Mouse (Mus musculus): ENCODE data around the gene Cdc20.
A peak's percentile ranks its signal among the peaks of the same experiment; 100 is the strongest.

The Cdc20 gene

DNA sequence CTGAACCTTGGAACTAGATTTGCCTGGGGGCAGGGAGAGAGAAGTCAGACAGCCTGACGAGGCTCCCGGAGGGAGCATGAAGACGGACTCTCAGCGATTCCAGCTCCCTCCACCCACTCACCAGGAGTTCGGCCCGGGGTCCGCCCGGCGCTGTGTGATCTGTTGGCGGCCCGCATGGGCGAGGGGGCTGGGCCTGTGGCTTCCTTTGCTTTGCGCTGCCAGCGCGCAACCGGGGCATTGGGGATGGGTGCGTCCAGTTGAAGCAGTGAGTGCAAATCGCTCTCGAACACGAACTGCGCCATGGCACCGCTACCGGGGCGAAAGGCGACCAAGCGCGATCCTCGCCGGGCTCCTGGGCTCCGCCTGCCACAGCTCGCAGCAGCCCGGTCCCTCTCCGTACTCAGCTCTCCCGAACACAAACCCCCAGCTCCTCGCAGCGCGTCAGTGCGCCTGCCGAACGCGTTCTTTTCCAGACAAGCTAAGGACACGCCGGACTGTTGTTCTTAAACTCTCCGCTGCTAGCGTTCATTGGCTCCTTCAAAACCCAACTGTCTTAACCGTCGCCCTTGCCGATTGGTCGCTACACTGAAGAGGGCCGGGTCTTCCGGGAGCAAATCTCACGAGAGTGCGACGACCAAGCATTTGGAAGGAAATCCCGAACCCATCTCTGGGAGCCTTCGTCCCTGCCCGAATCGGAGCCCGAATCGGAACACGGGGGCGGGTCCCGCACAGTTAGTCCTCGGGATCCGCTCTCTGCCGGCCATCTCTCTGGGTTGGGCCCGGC, at the start of gene Cdc20:
Cdc20 (minus strand) TSS at position 533 of the 784 bp plus-strand sequence.
- DNase-seq, result peak; percentile 90

DNA sequence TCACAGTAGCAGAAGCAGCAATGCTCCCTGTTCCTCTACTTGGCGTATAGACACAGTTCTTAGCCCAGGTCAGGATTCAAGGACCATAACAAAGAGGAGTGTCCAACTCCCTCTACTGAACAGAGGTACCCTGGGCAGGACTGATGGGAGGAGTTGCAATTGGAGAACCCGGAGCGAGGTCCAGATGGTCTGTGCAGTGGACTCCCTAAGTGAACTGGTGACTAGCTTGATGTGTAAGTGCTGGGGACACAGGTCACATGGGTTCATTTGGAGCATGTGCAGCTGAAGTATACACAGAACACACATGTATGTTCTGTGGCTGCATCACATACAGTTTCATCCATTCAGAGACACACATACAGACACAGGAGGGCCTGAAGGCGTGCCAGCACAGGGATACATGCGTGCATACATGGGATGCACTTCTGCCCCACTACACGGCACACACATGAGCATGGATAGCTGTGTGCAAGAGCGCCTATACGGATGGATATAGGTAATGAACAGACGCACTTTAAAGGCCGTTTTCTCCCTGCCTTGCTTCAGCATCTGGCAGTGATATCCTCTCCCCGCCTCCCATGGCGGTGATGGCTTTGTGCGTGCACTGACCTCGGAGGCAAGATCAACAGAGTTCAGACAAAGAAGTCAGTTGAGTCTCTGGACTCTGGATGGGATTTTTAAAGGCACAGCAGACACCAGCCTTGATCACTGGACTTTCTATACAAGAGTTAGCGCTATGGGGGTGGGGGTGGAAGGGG, 39.8 kb upstream of the Cdc20 start:
- no peak for DNase-seq

DNA sequence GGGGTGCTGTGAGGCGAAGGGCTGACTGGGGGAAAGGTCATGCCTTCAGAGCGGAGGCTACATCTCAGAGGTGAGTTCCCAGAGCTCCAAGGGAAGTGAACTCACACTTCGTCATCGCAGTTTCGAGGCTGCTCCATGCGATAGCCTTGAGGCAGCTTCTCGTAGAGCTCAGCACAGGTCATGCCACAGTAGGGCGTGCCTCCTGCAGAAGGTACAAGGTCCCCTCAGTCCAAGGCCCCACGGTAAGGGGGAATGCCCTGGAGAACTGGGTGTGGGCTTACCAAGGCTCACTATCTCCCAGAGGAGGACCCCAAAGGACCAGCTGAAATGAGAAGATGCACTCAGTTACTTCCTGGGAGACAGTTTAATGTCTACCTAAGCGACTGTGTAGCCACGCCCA, 35.5 kb upstream of the Cdc20 start:
- peak; percentile 14 for DNase-seq

DNA sequence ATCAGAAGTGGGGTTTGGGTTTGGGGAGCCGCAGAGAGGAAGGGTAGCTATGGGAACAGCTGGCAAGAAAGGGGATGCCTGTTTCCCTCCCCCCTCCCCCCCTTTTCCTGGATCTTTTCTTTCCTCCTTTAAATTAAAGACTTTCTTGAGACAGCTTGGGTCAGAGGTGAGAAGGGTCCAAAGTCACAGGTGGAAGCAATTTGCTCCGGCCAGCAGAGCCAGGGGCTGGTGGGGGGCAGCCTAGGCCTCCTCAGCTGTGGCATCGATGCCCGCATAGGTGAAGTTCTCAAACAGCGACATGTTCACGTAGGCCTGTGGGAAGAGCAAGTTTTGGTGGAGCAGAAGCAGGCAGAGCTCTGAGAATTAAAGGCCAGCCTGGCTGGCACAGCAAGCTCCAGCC, 34.1 kb upstream of the Cdc20 start:
- DNase-seq, result no peak

DNA sequence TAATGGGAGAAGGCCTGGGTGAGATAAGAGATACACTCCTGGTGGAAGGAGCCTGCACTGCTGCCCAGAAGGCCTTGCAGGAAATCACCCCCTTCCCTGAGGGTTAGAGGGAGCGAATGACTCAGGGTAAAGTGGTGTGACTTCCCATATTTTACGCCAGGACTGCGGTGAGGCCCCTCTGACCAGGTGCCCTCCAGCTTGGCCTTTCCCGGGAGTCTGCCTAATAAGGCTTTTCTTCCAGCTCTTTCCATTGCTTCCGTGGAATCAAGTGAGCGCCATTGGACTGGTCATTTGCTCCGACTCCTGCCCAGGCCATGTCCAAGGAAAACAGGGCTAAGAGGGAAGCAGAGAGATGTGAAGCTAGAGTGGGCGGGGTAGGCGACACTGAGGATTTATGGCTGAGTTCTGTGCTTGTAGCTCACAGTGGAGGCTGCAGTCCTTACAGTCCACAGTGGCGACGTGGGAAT, 28.6 kb upstream of the Cdc20 start:
- DNase-seq, result peak; percentile 31

DNA sequence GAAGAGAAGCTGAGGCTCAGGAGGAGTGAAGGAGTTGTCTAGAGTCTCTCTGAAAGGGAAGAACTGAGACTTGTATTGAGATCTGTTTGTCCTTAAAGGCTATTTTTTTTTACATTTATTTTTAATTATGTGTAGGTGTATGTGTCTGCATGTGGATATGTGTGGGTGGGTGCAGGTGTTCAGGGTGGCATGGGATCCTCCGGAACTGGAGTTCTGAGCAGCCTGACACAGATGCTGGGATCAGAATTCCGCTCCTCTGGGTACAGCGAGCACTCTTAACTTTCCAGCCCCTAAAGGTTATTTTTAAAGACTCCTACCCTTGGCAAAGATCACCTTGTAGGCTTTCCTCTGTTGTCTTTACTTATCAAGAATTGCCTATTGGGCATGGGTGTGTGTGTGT, 27.8 kb upstream of the Cdc20 start:
- DNase-seq, result no peak

DNA sequence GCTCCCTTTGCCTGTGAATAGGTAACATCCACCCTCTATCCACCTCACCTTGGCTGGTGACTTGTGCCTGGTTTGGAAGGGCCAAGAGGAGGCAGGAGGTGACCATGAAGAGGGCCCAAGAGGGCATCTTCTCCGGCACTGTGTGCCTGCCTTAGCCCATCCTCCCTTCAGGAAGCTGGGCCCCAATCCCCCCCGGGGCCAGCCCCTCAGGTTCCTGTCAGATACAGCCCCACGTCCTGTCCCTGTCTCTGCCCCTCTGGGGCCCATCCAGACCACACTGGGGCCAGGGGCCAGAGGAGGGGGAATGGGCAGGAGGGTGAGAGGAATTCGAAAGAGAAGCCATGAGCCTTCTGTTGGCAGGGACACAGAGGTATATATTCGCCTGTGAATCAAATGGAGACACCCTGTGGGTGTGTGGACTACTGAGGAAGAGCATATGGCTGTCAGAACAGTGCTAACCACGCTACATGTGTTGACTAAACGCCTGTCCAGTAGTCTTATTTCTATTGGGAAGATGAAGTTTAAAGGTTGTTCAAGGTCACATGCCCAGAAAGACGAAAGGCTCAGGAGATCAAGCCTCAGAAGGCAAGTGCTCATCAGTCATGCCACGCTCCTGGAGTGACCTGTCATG, 20.3 kb upstream of the Cdc20 start, which contains the start of gene Mpl:
Mpl (minus strand) TSS at position 169 of the 631 bp plus-strand sequence.
- DNase-seq, result no peak

DNA sequence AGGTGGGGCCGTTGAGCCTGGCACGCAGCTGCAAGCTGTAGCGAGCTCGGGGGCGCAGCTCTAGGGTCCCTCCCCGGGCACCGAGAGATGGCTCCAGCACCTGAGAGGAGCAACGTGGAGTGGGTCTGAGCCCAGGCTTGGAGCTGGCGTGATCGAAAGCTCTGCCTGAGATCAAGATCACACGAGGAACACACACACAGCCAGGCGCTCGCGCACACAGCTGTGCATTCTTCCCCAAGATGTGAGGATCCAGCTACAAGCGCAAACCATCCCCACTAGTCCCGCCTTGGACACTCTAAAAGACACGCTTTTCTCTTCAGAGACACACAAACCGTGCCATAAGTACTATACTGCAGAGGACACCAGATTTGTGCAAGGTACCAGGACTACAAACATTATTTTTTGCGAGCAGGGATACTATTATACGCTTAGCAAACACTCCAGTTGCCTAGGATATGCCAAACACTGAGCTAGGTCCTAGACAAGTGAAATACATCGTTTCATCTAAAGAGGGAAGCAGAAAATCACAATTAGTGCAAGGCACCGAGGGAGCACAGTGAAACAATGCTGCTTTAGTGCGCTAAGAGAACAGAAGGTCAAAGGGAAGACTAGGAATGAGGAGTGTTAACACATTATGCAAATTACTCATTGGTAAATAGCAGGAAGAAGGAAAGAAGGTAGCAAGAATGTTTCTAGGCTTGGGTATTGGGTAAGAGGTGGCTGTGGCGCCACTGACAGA, 9.4 kb upstream of the Cdc20 start:
- DNase-seq, result peak; percentile 20

DNA sequence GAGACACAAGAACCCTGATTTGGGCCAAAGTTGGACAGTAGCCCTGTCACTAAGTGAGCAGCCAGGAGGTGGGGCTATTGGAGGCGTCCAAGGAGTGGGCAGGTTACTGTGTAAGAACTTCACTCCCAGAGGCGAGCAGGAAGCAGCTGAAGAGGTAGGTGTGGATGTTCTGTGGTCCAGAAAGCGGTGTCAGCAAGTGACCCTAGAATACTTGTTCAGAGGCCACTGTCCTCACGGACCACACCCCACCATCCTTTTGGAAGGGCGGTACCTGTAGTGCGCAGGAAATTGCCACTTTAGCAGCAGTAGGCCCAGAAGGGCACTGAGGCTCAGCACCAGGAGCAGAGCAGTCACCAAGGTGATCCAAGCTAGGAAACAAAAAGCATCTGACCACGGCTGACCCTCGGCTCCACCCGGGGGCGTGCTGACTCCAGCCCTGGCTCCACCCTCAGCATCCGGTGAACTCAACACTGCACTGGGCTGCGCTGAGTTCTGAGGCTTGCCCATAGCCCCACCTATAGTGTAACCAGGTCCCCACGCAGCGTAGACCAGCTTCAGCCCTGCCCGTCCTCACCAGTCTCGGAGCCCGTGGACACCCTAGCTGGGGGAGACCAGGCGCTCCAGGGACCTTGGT, 8.7 kb upstream of the Cdc20 start:
- DNase-seq, result peak; percentile 63

DNA sequence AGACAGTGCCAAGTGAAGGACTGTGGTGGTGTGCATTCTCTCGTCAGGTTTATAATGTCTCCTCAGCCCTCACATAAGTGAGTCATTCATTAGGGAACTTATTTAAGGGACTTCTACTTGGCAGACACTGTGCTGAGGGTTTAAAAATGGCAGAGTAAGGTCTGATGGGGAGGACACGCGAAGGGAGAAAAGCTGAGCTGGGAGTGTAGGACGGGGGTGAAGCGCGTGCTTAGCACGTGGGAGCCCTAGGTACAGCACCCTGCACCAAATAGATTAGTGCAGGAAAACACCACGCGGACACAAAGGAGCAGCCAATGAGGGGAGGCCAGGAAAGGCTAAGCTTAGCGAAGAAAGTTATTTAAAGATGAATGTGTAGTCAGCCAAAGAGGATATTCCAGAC, 7.9 kb upstream of the Cdc20 start:
- no peak for DNase-seq

DNA sequence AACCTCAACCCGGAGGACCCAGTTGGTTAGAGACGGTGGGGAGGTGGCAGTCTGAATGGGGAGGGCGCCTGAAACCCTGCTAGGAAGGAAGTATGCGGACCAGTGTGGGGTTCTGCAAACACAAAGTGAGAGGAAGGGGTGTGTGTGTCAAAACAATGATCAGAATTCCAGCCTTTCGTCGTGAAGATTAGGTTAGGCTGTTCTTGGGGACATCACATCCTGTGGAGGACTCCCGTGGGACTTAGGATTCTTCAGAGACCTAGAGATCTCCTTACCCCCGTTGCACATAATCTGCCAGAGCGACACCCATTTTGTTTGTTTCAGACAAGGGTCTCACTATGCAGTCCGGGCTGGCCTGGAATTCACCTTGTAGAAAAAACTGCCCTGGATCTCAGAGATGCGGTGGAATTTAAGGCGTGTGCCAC, 689 bp upstream of the Cdc20 start:
- DNase-seq, result peak; percentile 20

DNA sequence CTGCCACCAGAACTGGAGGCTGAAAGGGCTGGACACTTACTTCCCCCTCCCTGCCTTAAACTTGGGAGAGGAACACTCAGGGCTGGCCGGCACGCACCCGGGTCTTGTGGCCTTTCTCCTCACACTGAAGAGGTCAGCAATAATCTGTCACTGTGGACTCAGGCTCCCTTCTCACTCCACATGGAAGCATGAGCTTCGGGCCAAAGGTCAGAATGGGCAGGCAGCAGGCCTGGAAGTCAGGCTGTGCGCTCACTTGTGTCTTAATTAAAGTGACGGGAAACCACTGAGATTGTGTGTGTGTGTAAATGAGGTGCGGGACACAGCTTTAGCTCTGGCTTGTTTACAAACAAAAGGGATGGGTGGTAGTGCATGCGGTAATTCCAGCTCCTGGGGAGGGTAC, 4.8 kb downstream of the Cdc20 start:
- peak; percentile 87 for DNase-seq

DNA sequence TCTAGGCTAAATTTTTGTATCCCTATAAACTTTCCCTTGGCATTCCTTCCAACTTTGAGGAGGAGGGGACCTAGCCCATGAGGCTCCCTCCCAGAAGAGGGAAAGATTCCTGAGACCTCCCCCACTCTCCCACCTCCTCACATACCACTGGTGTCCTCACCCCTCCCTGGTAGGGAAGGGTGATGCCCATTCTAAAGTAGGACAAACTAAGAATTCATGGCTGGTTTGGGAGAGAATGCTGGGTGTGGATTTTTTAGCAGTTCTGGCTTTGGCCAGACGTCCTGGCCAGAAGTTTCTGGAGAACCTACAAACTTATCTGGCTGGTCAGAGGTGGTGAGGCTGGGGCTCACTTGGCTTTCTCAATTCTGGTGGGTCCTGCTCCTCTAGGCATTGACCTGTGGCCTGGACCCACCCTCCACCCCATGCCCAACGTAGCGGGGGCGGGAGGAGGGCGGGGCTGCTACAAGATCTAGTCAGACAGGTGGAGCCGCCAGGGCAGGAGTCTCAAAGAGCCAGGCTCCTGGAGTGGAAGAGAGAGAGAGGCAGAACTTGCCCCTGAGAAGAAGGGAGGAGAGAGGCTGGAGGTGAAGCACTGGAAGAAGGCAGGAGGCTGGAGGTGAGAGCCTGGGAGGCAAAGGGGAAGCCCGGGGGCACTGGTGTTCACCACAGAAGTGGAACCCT, 7.8 kb downstream of the Cdc20 start:
- peak; percentile 59 for DNase-seq

DNA sequence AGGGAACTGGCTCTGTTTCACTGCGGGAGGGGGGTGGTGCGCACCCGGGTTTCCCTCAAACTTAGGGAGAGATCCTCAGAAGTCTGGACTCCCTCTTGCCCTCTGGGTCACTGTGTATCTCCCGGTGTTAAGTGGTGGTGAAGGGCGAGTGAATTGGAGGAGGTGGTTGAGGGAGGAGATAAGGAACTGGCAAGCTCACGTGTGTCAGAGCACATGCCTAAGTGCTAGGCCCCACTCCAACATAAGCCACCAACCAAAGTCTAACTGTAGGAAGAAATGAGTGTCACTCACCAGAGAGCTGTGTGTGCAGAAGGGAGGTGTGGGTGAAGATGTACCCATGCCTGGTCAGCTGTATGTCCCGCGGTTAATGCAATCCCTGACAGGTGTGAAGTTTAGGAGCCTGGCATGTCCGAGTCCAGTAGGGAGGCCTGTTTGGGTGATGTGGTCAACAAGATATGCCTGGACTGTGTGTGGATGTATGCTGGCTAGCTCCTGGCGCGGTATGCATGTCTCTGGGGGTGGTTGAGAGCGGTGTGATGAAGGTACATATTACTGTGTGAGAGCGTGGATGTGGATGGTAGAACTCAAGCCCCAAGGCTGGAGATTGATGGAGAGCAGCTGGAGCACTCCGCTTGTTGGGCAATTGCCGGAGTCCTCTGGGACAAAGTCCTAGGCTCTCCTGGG, 8.5 kb downstream of the Cdc20 start:
- peak; percentile 61 for DNase-seq

DNA sequence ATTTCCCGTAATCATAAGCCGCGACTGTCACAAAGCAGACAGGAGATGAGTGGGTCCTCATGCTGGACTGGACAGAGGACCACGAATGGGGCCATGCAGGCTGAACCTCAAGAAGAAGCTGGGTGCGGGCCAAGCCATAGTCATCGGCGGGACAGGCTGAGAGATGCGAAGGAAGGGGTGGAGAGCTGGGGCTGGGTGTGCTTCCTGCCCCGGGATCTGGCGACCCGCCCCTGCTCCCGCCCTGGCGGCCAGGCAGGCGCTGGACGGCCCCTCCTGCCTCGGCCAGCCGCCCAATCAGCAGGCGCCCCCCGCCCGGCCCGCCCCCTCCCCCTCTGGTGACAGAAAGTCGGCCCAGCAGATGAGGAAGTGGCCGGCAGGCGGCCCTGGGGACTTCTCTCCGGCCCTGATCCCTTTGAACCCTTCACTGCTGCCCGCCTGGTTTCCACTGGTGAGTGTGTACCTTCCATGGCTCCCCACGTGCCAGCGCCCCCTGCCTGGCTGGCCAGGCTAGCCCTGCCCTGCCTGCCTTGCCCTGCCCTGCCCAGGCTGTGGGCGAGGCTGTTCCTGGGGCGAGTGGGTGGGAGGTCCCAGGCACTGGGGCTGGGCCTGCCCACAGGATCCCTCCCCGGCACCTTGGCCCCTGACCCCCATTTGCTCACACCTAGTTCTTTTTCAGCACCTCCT, 9.2 kb downstream of the Cdc20 start, which contains the start of gene Elovl1:
Elovl1 (plus strand) TSS at position 326 of the 684 bp plus-strand sequence.
- peak; percentile 92 for DNase-seq

DNA sequence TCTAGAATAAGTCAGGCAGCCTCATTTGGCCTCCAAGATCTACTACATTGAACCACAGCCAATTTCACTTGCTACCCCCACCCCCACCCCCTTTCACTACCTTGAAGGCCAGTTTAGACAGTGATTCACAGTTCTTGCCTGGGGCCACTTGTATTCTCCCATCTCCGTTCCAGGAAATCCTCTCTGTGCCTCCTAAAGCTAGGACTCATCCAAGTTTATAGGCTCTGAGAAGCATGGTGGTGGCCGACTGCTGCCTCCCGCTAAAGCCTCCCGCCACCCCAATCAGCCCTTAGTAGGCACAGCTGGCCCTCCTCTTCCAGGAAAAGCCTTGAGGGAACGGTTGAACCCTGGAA, 9.8 kb downstream of the Cdc20 start:
- DNase-seq, result no peak

DNA sequence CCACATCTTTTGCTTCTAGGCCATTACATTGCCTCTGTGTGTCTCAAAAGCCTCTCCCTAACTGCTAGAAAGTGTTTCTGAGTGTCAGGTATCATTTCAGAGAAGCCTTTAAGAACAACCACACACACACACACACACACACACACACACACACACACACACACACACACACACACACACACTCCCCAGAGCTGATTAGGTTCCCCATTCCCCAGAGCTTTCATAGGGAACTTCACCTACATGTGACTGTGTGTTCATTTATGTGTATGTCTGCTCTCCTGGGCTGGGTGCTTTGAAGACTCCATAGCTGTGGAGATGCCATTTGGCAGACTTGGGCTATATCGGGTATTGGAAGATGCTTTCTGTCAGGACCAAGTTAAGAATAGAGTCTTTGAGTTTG, 11.8 kb downstream of the Cdc20 start:
- no peak for DNase-seq

DNA sequence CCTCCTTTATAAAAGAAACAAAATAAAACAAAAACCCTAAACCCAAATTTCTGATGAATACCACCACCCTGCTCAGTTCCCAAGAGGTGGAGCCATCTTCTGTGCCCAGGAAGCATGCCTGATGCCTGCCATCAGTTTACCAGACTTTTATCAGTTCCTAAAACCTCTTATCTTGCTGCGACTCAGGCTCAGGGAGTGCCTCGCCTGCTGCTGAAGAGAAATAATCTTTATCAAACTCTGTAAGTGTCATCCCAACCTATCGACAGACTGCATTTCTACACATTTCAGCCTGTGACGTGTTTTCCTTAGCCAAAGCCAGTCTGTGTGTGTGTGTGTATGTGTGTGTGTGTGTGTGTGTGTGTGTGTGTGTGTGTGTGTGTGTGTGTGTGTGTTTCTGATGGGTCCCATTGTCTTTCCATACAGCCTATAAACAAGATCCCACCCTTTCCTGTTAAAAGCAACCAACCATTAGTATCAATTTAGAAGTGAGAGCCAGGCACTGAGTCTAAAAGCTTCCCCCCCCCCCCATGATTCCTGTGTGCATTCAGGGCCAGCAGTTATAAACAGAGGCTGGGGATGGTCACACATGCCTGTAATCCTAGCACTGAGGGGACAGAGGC, 12.5 kb downstream of the Cdc20 start:
- DNase-seq, result no peak

DNA sequence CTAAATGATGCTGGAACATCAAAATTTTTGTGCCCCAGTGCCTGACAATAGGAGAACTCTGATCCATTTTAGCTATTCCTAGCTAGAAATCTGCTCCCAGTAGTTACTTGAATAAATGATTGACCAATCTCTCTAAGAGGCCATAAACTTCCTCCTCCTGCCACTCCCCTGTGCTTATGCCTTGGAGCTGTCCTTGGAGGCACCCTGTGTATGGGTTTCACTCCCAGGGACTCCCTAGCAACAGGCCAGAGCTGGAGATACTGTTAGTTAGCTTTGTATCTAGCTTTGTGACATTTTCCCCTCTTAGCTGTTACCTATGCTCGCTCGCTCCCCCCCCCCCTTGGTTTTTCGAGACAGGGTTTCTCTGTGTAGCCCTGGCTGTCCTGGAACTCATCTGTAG, 15.8 kb downstream of the Cdc20 start:
- DNase-seq, result no peak
